Mouse (Mus musculus): ENCODE results near the gene Elavl3. TPM values are rescaled to one million over a fixed set of nuclear protein-coding genes. Genes with fewer than 3 reads are reported as not detected.

Gene Elavl3
- total RNA-seq, 2 experiments from 2014 or later: 2.7 to 2.8 TPM

- no peak for DNase-seq (ENCODE audit: low spot score in 2 of 2)
Observed at GRCm38 (mm10) chr9:22012731-22013130, 39.1 kb downstream of the Elavl3 start.

- no peak for DNase-seq (ENCODE audit: low spot score in 2 of 2)
Observed at GRCm38 (mm10) chr9:22011055-22011454, 40.8 kb downstream of the Elavl3 start.

- DNase-seq (ENCODE audit: low spot score in 2 of 2): no peak
Observed at GRCm38 (mm10) chr9:22004546-22004945, 47.3 kb downstream of the Elavl3 start.

- no peak for DNase-seq (ENCODE audit: low spot score in 2 of 2)
Observed at GRCm38 (mm10) chr9:22003163-22003554, 48.7 kb downstream of the Elavl3 start.

- peak; percentile 94 for DNase-seq (ENCODE audit: low spot score in 2 of 2)
Observed at GRCm38 (mm10) chr9:22002194-22003162, 49.3 kb downstream of the Elavl3 start, which contains the start of the genes Ccdc151 and Prkcsh. TSS of gene Ccdc151 (minus strand) at chr9:22002634. TSS of gene Prkcsh (plus strand) at chr9:22002806.

- no peak for DNase-seq (ENCODE audit: low spot score in 2 of 2)
Observed at GRCm38 (mm10) chr9:22001633-22002032, 50.2 kb downstream of the Elavl3 start.

GRCm38 (mm10) chr9:22000296-22000695, 51.5 kb downstream of the Elavl3 start:
- no peak for DNase-seq (ENCODE audit: low spot score in 2 of 2)

GRCm38 (mm10) chr9:21996178-21996867, 55.5 kb downstream of the Elavl3 start:
- DNase-seq (ENCODE audit: low spot score in 2 of 2): no peak

- DNase-seq (ENCODE audit: low spot score in 2 of 2): no peak
Observed at GRCm38 (mm10) chr9:21992227-21992626, 59.6 kb downstream of the Elavl3 start.

GRCm38 (mm10) chr9:21989230-21990110, 62.4 kb downstream of the Elavl3 start, which contains the start of gene Rgl3:
TSS of gene Rgl3 (minus strand) at chr9:21989446.
- peak; percentile 80 to 83 for DNase-seq (ENCODE audit: low spot score in 2 of 2)

GRCm38 (mm10) chr9:21988421-21989101, 63.3 kb downstream of the Elavl3 start:
- peak in 1 of 2 experiments; percentile 18 for DNase-seq (ENCODE audit: low spot score in 2 of 2)

GRCm38 (mm10) chr9:21987592-21988342, 64.1 kb downstream of the Elavl3 start:
- peak in 1 of 2 experiments; percentile 30 for DNase-seq (ENCODE audit: low spot score in 2 of 2)

GRCm38 (mm10) chr9:21983911-21984310, 67.9 kb downstream of the Elavl3 start:
- no peak for DNase-seq (ENCODE audit: low spot score in 2 of 2)

- no peak for DNase-seq (ENCODE audit: low spot score in 2 of 2)
Observed at GRCm38 (mm10) chr9:21978398-21979128, 73.3 kb downstream of the Elavl3 start.

- peak; percentile 61 to 68 for DNase-seq (ENCODE audit: low spot score in 2 of 2)
Observed at GRCm38 (mm10) chr9:21977972-21978371, 73.9 kb downstream of the Elavl3 start.

GRCm38 (mm10) chr9:21977331-21977730, 74.5 kb downstream of the Elavl3 start:
- no peak for DNase-seq (ENCODE audit: low spot score in 2 of 2)

- DNase-seq (ENCODE audit: low spot score in 2 of 2): no peak
Observed at GRCm38 (mm10) chr9:21976626-21977175, 75.1 kb downstream of the Elavl3 start.

- DNase-seq (ENCODE audit: low spot score in 2 of 2): no peak
Observed at GRCm38 (mm10) chr9:21969304-21969703, 82.5 kb downstream of the Elavl3 start.
